Mouse (Mus musculus) neural tube, embryonic 11.5 days (tissue): ENCODE data around the gene Gstm4. TPM values are rescaled to one million over a fixed set of nuclear protein-coding genes. Genes with fewer than 3 reads are reported as not detected.
A peak's percentile ranks its signal among the peaks of the same experiment; 100 is the strongest.

Experiments used
- ATAC-seq: fragments of 200-750 bp; cut with Nextera tagmentation; 2 replicates; pipeline ENCODE4 v1.8.0; 2017; ENCODE audit warnings: moderate number of reproducible peaks, mild to moderate bottlenecking, moderate TSS enrichment, moderate library complexity; ENCODE audit not compliant: insufficient read depth, low FRiP score, low TSS enrichment
- DNase-seq: peaks from one replicate; pipeline ENCODE4 v3.0.0-alpha.2; 2015; ENCODE audit warnings: low spot score
- H3K27ac ChIP-seq: fragments of 300-500 bp; sonication (generic); 2 replicates; pipeline ENCODE4 v1.5.1; 2014; ENCODE audit warnings: low read depth, mild to moderate bottlenecking, low read length
- H3K27me3 ChIP-seq: fragments of 300-500 bp; sonication (generic); 2 replicates; pipeline ENCODE4 v1.6.1; 2014; ENCODE audit warnings: mild to moderate bottlenecking, low read length, mixed read lengths; ENCODE audit not compliant: control insufficient read depth, insufficient read depth
- H3K36me3 ChIP-seq: fragments of 300-500 bp; sonication (generic); 2 replicates; pipeline ENCODE4 v1.6.1; 2014; ENCODE audit warnings: mild to moderate bottlenecking, low read length, moderate library complexity, mixed read lengths; ENCODE audit not compliant: control insufficient read depth, insufficient read depth
- H3K4me1 ChIP-seq: fragments of 300-500 bp; sonication (generic); 2 replicates; pipeline ENCODE4 v1.6.1; 2014; ENCODE audit warnings: low read length, mixed read lengths; ENCODE audit not compliant: control insufficient read depth, insufficient read depth
- H3K4me2 ChIP-seq: fragments of 300-500 bp; sonication (generic); 2 replicates; pipeline ENCODE4 v1.6.1; 2014; ENCODE audit warnings: low read depth, mild to moderate bottlenecking, moderate library complexity
- H3K4me3 ChIP-seq: fragments of 300-500 bp; sonication (generic); 2 replicates; pipeline ENCODE4 v1.5.1; 2014; ENCODE audit warnings: low read depth, low read length
- H3K9ac ChIP-seq: fragments of 300-500 bp; sonication (generic); 2 replicates; pipeline ENCODE4 v1.6.1; 2014; ENCODE audit warnings: mild to moderate bottlenecking, low read length
- H3K9me3 ChIP-seq: fragments of 300-500 bp; sonication (generic); 2 replicates; pipeline ENCODE4 v1.6.1; 2016; ENCODE audit warnings: low read length; ENCODE audit not compliant: control insufficient read depth
- WGBS: fragments of 180-500 bp; shearing (Covaris S2); extraction: QIAGEN DNeasy Blood & Tissue Kit; methylation state at CpG from one replicate; pipeline ENCODE4 v1.1.7; 2014; 5-methylcytosine and 5-hydroxymethylcytosine counted together
- polyA plus RNA-seq: library from polyadenylated mRNA; unstranded; fragments of >200 nt; fragmentation: Nextera tagmentation; extraction: Ambion mirVana; gene quantifications from 2 replicates; pipeline ENCODE4 v1.2.1, GENCODE M21; 2014

Gstm4 gene
- polyA plus RNA-seq, 1 experiment from 2014 or later = 12.9 TPM

GRCm38 (mm10) chr3:108062648-108063047 is 18.0 kb upstream of the Gstm4 start:
- no peaks in the 10 kb centered on the region for H3K4me1 ChIP-seq
- no peak for ATAC-seq
- no peak overlapping the region for H3K9ac ChIP-seq
- no peak overlapping the region for H3K27ac ChIP-seq
- H3K9me3 ChIP-seq = no peaks in the 10 kb centered on the region
- no peaks in the 10 kb centered on the region for H3K27me3 ChIP-seq
- H3K4me3 ChIP-seq = no peak overlapping the region
- no peaks in the 10 kb centered on the region for H3K36me3 ChIP-seq
- DNase-seq = no peak
- WGBS = 81% methylated on average over 8 of the region's 8 CpGs
- no peak overlapping the region for H3K4me2 ChIP-seq

- ATAC-seq (no peak), DNase-seq (peak; percentile 50)
- H3K27ac ChIP-seq = no peak overlapping the region
- H3K4me3 ChIP-seq = no peak overlapping the region
- no peaks in the 10 kb centered on the region for H3K27me3 ChIP-seq
- no peaks in the 10 kb centered on the region for H3K4me1 ChIP-seq
- no peaks in the 10 kb centered on the region for H3K9me3 ChIP-seq
- no peaks in the 10 kb centered on the region for H3K36me3 ChIP-seq
- no peak overlapping the region for H3K9ac ChIP-seq
- no peak overlapping the region for H3K4me2 ChIP-seq
- 27% methylated on average over 7 of the region's 7 CpGs for WGBS
These were observed 16.7 kb upstream of the Gstm4 start for GRCm38 (mm10) chr3:108061420-108061819.

GRCm38 (mm10) chr3:108050493-108050892 is 5.8 kb upstream of the Gstm4 start:
- DNase-seq = no peak
- Histone ChIP-seq H3K4me3 (no peak overlapping the region), H3K4me2 (no peak overlapping the region), H3K36me3 (no peaks in the 10 kb centered on the region), H3K27me3 (no peaks in the 10 kb centered on the region), H3K9me3 (no peaks in the 10 kb centered on the region), H3K9ac (no peak overlapping the region), H3K4me1 (no peaks in the 10 kb centered on the region), H3K27ac (no peak overlapping the region)
- ATAC-seq = no peak
- WGBS = 92% methylated on average over 5 of the region's 5 CpGs

- Histone ChIP-seq H3K27me3 (no peaks in the 10 kb centered on the region), H3K9me3 (no peaks in the 10 kb centered on the region), H3K27ac (no peak overlapping the region), H3K4me3 (no peak overlapping the region), H3K36me3 (no peaks in the 10 kb centered on the region), H3K9ac (no peak overlapping the region), H3K4me1 (no peaks in the 10 kb centered on the region; the same call in 1 of the 2 replicates), H3K4me2 (no peak overlapping the region)
- 86% methylated on average over 3 of the region's 3 CpGs for WGBS
- DNase-seq = no peak
- no peak for ATAC-seq
These were observed 3.6 kb upstream of the Gstm4 start for GRCm38 (mm10) chr3:108048306-108048705.

- Histone ChIP-seq H3K27ac (no peak overlapping the region), H3K27me3 (no peaks in the 10 kb centered on the region), H3K4me3 (no peak overlapping the region), H3K9me3 (no peaks in the 10 kb centered on the region), H3K4me1 (no peaks in the 10 kb centered on the region; the same call in 1 of the 2 replicates), H3K36me3 (no peaks in the 10 kb centered on the region), H3K9ac (no peak overlapping the region), H3K4me2 (no peak overlapping the region)
- 89% methylated on average over 2 of the region's 2 CpGs for WGBS
- DNase-seq = no peak
- no peak for ATAC-seq
These were observed 2.4 kb upstream of the Gstm4 start for GRCm38 (mm10) chr3:108046944-108047655.

- Histone ChIP-seq H3K4me2 (no peak overlapping the region), H3K27me3 (no peaks in the 10 kb centered on the region), H3K4me1 (no peaks in the 10 kb centered on the region), H3K4me3 (no peak overlapping the region), H3K36me3 (no peaks in the 10 kb centered on the region), H3K27ac (no peak overlapping the region), H3K9ac (no peak overlapping the region), H3K9me3 (no peaks in the 10 kb centered on the region)
- ATAC-seq = no peak
- WGBS = 78% methylated on average over 5 of the region's 5 CpGs
- DNase-seq = no peak
These were observed 11.5 kb downstream of the Gstm4 start for GRCm38 (mm10) chr3:108033156-108033555.

- Histone ChIP-seq H3K4me2 (no peak overlapping the region), H3K4me1 (no peaks in the 10 kb centered on the region), H3K27ac (no peak overlapping the region), H3K36me3 (no peaks in the 10 kb centered on the region), H3K9me3 (no peaks in the 10 kb centered on the region), H3K27me3 (no peaks in the 10 kb centered on the region), H3K9ac (no peak overlapping the region), H3K4me3 (no peak overlapping the region)
- ATAC-seq = no peak
- no peak for DNase-seq
These were observed 12.6 kb downstream of the Gstm4 start for GRCm38 (mm10) chr3:108032113-108032512.

GRCm38 (mm10) chr3:108028641-108029365 is 15.9 kb downstream of the Gstm4 start:
- Histone ChIP-seq H3K4me1 (no peaks in the 10 kb centered on the region), H3K27ac (no peak overlapping the region), H3K9ac (no peak overlapping the region), H3K9me3 (no peaks in the 10 kb centered on the region), H3K36me3 (no peaks in the 10 kb centered on the region), H3K4me2 (no peak overlapping the region), H3K27me3 (no peaks in the 10 kb centered on the region), H3K4me3 (no peak overlapping the region)
- ATAC-seq (no peak), DNase-seq (no peak)
- WGBS = 70% methylated on average over 4 of the region's 4 CpGs

- 81% methylated on average over 1 of the region's 1 CpGs for WGBS
- Histone ChIP-seq H3K9ac (no peak overlapping the region), H3K4me2 (no peak overlapping the region), H3K27me3 (no peaks in the 10 kb centered on the region), H3K9me3 (no peaks in the 10 kb centered on the region), H3K4me1 (no peaks in the 10 kb centered on the region), H3K4me3 (no peak overlapping the region), H3K36me3 (no peaks in the 10 kb centered on the region), H3K27ac (no peak overlapping the region)
- ATAC-seq (no peak), DNase-seq (no peak)
These were observed 18.1 kb downstream of the Gstm4 start for GRCm38 (mm10) chr3:108026597-108026996.
